Mouse (Mus musculus): Measurements from ENCODE around the gene Sv2b. TPM values are rescaled to one million over a fixed set of nuclear protein-coding genes. Genes with fewer than 3 reads are reported as not detected.

Gene Sv2b
- polyA plus RNA-seq, 1 experiment from 2014 or later: 1.6 TPM

GRCm38 (mm10) chr7:75314873-75315272, 5.8 kb upstream of the Sv2b start:
- Histone ChIP-seq H3K4me3 (no peak overlapping the region), H3K36me3 (no peaks in the 10 kb centered on the region), H3K27ac (replicated peaks) (no peak overlapping the region), H3K4me1 (peaks cover 7% of the 10 kb centered on the region), H3K27me3 (ENCODE audit: low read depth, poor library complexity, severe bottlenecking) (peaks cover 15% of the 10 kb centered on the region), H3K9me3 (replicated peaks) (no peaks in the 10 kb centered on the region)
- DNase-seq (ENCODE audit: low spot score): no peak
- WGBS: 51% methylated on average over 5 of the region's 5 CpGs

- Histone ChIP-seq H3K27me3 (ENCODE audit: low read depth, poor library complexity, severe bottlenecking) (peaks cover 68% of the 10 kb centered on the region), H3K9me3 (replicated peaks) (no peaks in the 10 kb centered on the region), H3K4me3 (0 out of 2 replicates have a peak overlapping the region, but pooled peaks have one; percentile 60), H3K4me1 (peaks cover 24% of the 10 kb centered on the region), H3K27ac (replicated peaks) (no peak overlapping the region), H3K36me3 (no peaks in the 10 kb centered on the region)
- 77% methylated on average over 8 of the region's 8 CpGs for WGBS
- no peak for DNase-seq (ENCODE audit: low spot score)
Observed at GRCm38 (mm10) chr7:75309570-75309969, 508 bp upstream of the Sv2b start.

GRCm38 (mm10) chr7:75308140-75308456, 964 bp downstream of the Sv2b start:
- peak overlapping the region; percentile 60 for H3K4me3 ChIP-seq
- no peaks in the 10 kb centered on the region for H3K36me3 ChIP-seq
- DNase-seq (ENCODE audit: low spot score): no peak
- WGBS: 4% methylated on average over 8 of the region's 8 CpGs
- no peak overlapping the region; the same call in 1 of the 2 replicates for H3K27ac ChIP-seq (replicated peaks)
- H3K9me3 ChIP-seq (replicated peaks): no peaks in the 10 kb centered on the region
- peaks cover 79% of the 10 kb centered on the region for H3K27me3 ChIP-seq (ENCODE audit: low read depth, poor library complexity, severe bottlenecking)
- H3K4me1 ChIP-seq: peaks cover 24% of the 10 kb centered on the region

DNA sequence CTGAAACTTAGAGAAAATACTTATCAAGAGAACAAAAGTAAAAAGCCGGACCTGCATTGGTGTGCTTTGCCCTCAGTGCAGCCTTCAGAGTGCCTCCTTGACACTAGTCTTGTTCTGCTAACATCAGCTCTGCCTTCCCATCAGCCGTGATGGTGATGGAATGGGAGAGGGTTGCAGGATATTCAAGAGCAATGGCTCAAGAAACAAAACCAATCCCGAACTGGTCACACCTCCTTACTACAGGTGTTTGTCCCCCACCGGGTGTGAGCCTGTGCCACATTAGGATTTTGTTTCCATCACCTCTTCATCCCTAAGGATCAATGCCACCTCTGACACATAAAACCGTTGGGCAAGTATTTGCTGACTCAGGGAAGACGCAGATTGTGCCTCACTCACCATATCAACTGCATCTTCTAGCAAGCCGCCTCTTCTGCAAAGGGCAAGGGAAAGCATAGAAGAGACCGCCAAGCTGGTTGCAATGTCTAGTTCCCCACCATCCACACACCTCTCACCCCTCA, 1.4 kb downstream of the Sv2b start:
- Histone ChIP-seq H3K27ac (replicated peaks) (no peak overlapping the region), H3K4me3 (peak overlapping the region; percentile 60), H3K4me1 (peaks cover 24% of the 10 kb centered on the region), H3K27me3 (ENCODE audit: low read depth, poor library complexity, severe bottlenecking) (peaks cover 84% of the 10 kb centered on the region), H3K9me3 (replicated peaks) (no peaks in the 10 kb centered on the region), H3K36me3 (no peaks in the 10 kb centered on the region)
- no peak for DNase-seq (ENCODE audit: low spot score)
- 56% methylated on average over 8 of the region's 8 CpGs for WGBS

DNA sequence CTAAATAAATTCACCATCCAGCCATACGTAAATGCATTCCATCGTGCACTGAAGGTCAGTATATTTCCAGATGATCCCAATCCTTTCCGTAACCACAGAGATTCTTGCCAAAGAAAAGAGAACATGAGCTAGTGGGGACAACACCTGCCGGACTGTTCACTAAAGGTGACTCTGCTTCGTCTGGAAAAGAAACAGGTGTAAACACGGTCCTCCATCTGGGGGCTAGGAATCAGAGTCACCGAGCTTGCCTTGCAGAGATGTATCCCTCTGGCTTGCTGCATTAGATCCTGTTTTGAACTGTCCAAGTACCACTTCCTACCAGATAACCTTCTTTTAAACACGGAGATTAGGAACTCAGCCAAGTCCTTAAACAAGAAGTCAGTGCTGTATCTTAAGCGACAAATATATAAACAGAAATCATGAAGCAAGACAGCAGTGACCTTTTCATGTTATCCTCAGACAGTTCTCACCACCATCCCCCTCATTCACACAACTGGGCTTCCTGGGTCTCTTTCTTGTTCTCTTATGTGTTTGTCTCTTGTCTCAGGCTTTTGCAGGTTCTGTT, 3.1 kb downstream of the Sv2b start:
- 82% methylated on average over 9 of the region's 9 CpGs for WGBS
- Histone ChIP-seq H3K36me3 (no peaks in the 10 kb centered on the region), H3K9me3 (replicated peaks) (no peaks in the 10 kb centered on the region), H3K4me1 (peaks cover 24% of the 10 kb centered on the region), H3K27ac (replicated peaks) (no peak overlapping the region), H3K4me3 (no peak overlapping the region), H3K27me3 (ENCODE audit: low read depth, poor library complexity, severe bottlenecking) (peaks cover 95% of the 10 kb centered on the region)
- DNase-seq (ENCODE audit: low spot score): no peak

DNA sequence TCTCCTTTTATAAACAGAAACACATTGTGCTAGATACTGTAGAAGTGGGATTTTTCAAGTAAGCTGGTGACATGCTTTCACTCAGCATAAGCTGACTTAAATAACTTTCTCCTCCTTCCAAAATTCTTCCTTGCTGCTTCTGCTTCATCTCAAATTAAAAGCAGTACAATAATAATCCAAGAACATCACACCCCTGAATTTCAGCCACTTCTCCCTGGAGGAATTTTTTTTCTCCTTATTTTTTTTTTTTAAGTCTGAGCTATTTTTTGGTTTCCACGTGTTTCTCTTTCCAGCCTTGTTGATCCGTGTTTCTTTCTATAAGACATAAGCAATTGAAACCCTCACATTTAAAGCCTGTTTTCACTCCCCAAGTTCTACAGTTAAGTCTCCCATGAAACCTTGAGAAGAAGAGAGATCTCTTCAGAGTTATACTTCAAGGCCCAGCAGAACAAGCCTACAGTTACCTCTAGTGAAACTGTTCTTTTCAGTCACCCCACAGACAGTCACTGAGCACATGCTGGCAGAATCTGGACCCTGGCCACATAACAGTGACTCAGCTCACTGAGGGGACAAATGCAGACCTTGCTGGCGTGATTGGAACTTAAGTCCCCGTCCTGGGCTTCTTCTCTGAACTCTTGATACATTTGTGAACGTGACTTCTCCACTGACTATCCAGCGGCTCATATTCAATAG, 6.4 kb downstream of the Sv2b start:
- Histone ChIP-seq H3K36me3 (no peaks in the 10 kb centered on the region), H3K9me3 (replicated peaks) (no peaks in the 10 kb centered on the region), H3K27me3 (ENCODE audit: low read depth, poor library complexity, severe bottlenecking) (peaks cover 95% of the 10 kb centered on the region), H3K27ac (replicated peaks) (no peak overlapping the region), H3K4me1 (peaks cover 7% of the 10 kb centered on the region), H3K4me3 (no peak overlapping the region)
- no peak for DNase-seq (ENCODE audit: low spot score)
- 84% methylated on average over 6 of the region's 6 CpGs for WGBS

DNA sequence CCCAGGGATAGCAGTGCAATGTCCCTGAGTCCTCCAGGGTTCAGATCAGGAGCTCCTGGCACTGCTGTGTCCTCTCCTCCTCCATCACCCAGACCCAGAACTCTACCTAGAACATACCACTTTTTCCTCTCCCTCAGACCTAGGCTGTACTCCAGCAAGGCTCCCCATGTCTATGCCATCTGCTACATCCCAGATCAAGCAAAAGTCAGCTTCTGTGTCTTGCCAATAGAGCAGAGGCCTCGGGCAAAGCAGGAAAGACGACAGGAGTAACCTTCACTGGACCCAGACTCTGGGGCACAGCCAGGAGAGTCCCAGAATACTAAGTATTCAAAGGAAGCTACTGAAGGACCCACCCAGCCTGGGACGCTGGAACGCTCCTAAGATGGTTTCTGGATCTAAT, 9.8 kb downstream of the Sv2b start:
- Histone ChIP-seq H3K9me3 (replicated peaks) (no peaks in the 10 kb centered on the region), H3K4me1 (peaks cover 29% of the 10 kb centered on the region), H3K4me3 (no peak overlapping the region), H3K36me3 (no peaks in the 10 kb centered on the region), H3K27ac (replicated peaks) (no peak overlapping the region), H3K27me3 (ENCODE audit: low read depth, poor library complexity, severe bottlenecking) (peaks cover 78% of the 10 kb centered on the region)
- DNase-seq (ENCODE audit: low spot score): no peak
- 86% methylated on average over 4 of the region's 4 CpGs for WGBS

DNA sequence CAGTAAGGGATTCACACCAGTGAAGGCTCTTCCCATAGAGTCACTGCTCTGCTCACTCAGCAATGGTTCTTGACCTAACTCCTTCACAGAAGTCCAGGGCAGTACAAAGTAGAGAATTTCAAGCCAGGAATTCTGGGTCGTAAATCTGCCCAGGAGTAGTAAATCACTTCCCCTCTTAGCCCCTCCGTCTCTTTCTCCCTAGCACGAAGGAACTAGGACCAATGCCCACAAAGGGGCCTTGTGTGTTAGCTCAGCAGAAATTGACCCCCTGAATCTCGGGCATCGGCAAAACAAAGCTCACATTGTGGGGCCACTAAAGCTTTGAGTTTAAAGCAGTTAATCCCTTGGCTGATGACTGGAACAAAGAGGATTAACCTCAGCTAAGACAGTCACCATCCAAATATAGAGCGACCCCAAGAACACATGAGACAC, 12.4 kb downstream of the Sv2b start:
- Histone ChIP-seq H3K27ac (replicated peaks) (peak overlapping the region; percentile 49; the same call in 1 of the 2 replicates), H3K36me3 (no peaks in the 10 kb centered on the region), H3K27me3 (ENCODE audit: low read depth, poor library complexity, severe bottlenecking) (peaks cover 80% of the 10 kb centered on the region), H3K4me3 (no peak overlapping the region), H3K4me1 (peaks cover 51% of the 10 kb centered on the region), H3K9me3 (replicated peaks) (no peaks in the 10 kb centered on the region)
- WGBS: 11% methylated on average over 6 of the region's 6 CpGs
- DNase-seq (ENCODE audit: low spot score): peak; percentile 59

GRCm38 (mm10) chr7:75295228-75295865, 13.7 kb downstream of the Sv2b start:
- Histone ChIP-seq H3K4me1 (peaks cover 55% of the 10 kb centered on the region), H3K27me3 (ENCODE audit: low read depth, poor library complexity, severe bottlenecking) (peaks cover 71% of the 10 kb centered on the region), H3K9me3 (replicated peaks) (no peaks in the 10 kb centered on the region), H3K27ac (replicated peaks) (0 out of 2 replicates have a peak overlapping the region, but pooled peaks have one; percentile 56), H3K36me3 (no peaks in the 10 kb centered on the region), H3K4me3 (no peak overlapping the region)
- DNase-seq (ENCODE audit: low spot score): peak; percentile 34
- WGBS: 22% methylated on average over 5 of the region's 5 CpGs

DNA sequence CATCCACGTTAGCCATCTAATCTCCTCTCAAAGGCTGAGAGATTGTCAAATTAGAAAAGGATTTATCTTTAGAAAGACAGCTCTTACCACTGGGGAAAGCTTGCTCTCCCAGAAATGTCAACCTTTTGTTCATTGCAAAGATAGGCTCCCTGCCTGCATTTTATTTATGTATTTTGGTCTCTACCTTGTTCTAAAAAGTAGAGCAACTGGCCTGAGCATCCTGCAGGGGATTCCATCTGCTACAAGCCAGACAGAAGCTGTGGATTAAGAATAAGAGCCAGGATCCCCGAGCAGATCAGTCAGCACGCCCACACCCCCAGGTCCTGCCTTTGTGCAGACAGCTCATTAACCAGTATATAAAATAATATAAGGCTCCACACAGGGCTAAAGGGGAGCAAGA, 16.8 kb downstream of the Sv2b start:
- Histone ChIP-seq H3K4me3 (no peak overlapping the region), H3K27me3 (ENCODE audit: low read depth, poor library complexity, severe bottlenecking) (peaks cover 40% of the 10 kb centered on the region), H3K9me3 (replicated peaks) (peaks cover 6% of the 10 kb centered on the region), H3K4me1 (peaks cover 54% of the 10 kb centered on the region), H3K36me3 (no peaks in the 10 kb centered on the region), H3K27ac (replicated peaks) (no peak overlapping the region)
- 22% methylated on average over 3 of the region's 3 CpGs for WGBS
- DNase-seq (ENCODE audit: low spot score): no peak

DNA sequence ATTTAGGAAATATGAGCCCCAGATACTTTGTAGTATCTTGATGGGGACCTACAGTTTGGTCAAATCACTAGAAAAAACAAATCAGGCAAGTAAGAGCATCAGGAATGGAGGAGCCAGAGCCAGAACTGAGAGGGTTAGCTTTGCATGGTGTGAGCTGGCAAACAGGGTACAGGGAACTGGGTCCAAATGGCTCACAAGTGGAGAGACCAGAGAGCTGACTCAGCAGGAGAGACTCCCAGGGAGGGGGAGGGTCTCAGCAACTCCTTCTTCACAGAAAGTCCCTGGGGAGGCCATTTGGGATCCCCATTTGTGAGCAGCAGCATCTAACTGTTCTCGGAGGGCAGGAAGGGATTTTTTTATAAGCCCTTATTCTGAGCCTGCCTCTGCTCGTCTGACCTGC, 18.5 kb downstream of the Sv2b start:
- Histone ChIP-seq H3K4me3 (no peak overlapping the region), H3K36me3 (no peaks in the 10 kb centered on the region), H3K27ac (replicated peaks) (no peak overlapping the region), H3K9me3 (replicated peaks) (peaks cover 6% of the 10 kb centered on the region), H3K4me1 (peaks cover 37% of the 10 kb centered on the region), H3K27me3 (ENCODE audit: low read depth, poor library complexity, severe bottlenecking) (peaks cover 36% of the 10 kb centered on the region)
- WGBS: 55% methylated on average over 2 of the region's 2 CpGs
- DNase-seq (ENCODE audit: low spot score): no peak

DNA sequence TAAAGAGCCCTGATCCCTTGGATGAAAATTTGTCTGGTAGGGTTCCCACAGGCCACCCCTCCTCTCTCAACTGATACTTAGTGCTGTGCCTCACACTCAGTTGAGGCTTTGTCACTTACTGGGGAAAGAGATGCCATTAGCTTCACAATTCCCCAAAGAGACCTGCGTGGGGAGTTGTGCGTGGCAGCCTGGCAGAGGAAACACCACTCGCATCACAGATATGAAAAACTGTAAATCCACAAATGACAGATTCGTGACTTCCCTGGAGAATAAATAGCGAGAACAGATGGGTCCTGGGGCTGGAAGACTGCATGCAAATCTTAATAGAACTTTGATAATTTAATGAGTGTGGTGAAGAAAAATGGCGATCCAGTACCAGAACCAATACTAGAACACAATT, 21.8 kb downstream of the Sv2b start:
- Histone ChIP-seq H3K27me3 (ENCODE audit: low read depth, poor library complexity, severe bottlenecking) (peaks cover 8% of the 10 kb centered on the region), H3K9me3 (replicated peaks) (peaks cover 6% of the 10 kb centered on the region), H3K36me3 (no peaks in the 10 kb centered on the region), H3K4me3 (no peak overlapping the region), H3K27ac (replicated peaks) (no peak overlapping the region), H3K4me1 (peaks cover 9% of the 10 kb centered on the region)
- DNase-seq (ENCODE audit: low spot score): no peak
- 93% methylated on average over 6 of the region's 6 CpGs for WGBS

GRCm38 (mm10) chr7:75282951-75283350, 26.1 kb downstream of the Sv2b start:
- Histone ChIP-seq H3K27me3 (ENCODE audit: low read depth, poor library complexity, severe bottlenecking) (peaks cover 11% of the 10 kb centered on the region; the same call in 1 of the 2 replicates), H3K4me1 (peaks cover 22% of the 10 kb centered on the region), H3K27ac (replicated peaks) (no peak overlapping the region), H3K9me3 (replicated peaks) (no peaks in the 10 kb centered on the region), H3K36me3 (no peaks in the 10 kb centered on the region), H3K4me3 (no peak overlapping the region)
- no peak for DNase-seq (ENCODE audit: low spot score)
- 81% methylated on average over 3 of the region's 3 CpGs for WGBS

Data from midbrain, embryonic 10.5 days (tissue).